Mouse (Mus musculus) hindbrain, embryonic 10.5 days (tissue): ENCODE results near the gene Lactb. TPM values are rescaled to one million over a fixed set of nuclear protein-coding genes. Genes with fewer than 3 reads are reported as not detected.
A peak's percentile ranks its signal among the peaks of the same experiment; 100 is the strongest.

Source experiments
- DNase-seq: peaks from one replicate; pipeline ENCODE4 v3.0.0-alpha.2; 2017; ENCODE audit warnings: low spot score
- H3K27ac ChIP-seq: fragments of 300-500 bp; sonication (generic); 2 replicates; pipeline ENCODE4 v1.5.1; 2016; ENCODE audit warnings: mild to moderate bottlenecking, moderate library complexity
- H3K27me3 ChIP-seq: fragments of 300-500 bp; sonication (generic); 2 replicates; pipeline ENCODE4 v1.6.1; 2016; ENCODE audit warnings: mild to moderate bottlenecking; ENCODE audit not compliant: poor library complexity, insufficient read depth, severe bottlenecking
- H3K36me3 ChIP-seq: fragments of 300-500 bp; sonication (generic); 2 replicates; pipeline ENCODE4 v1.6.1; 2016; ENCODE audit warnings: mild to moderate bottlenecking, moderate library complexity
- H3K4me1 ChIP-seq: fragments of 300-500 bp; sonication (generic); replicated peaks from 2 replicates; pipeline ENCODE4 v1.6.1; 2016; ENCODE audit warnings: mild to moderate bottlenecking
- H3K4me3 ChIP-seq: fragments of 300-500 bp; sonication (generic); 2 replicates; pipeline ENCODE4 v1.5.1; 2016; ENCODE audit warnings: mild to moderate bottlenecking, moderate library complexity
- H3K9me3 ChIP-seq: fragments of 300-500 bp; sonication (generic); 2 replicates; pipeline ENCODE4 v1.6.1; 2016; ENCODE audit warnings: mild to moderate bottlenecking, moderate library complexity
- WGBS: fragments of 180-500 bp; shearing (Covaris S2); methylation state at CpG from one replicate; pipeline ENCODE4 v1.1.7; 2016; 5-methylcytosine and 5-hydroxymethylcytosine counted together
- polyA plus RNA-seq: library from polyadenylated mRNA; unstranded; fragments of >200 nt; fragmentation: Nextera tagmentation; extraction: Ambion mirVana; gene quantifications from 2 replicates; pipeline ENCODE4 v1.2.1, GENCODE M21; 2016

Lactb gene
- polyA plus RNA-seq, 1 experiment from 2014 or later = 8.6 TPM

GRCm38 (mm10) chr9:66971116-66971515 lies 4.2 kb downstream of the Lactb start:
- no peak for DNase-seq
- 89% methylated on average over 8 of the region's 8 CpGs for WGBS
- H3K9me3 ChIP-seq = no peaks in the 10 kb centered on the region

GRCm38 (mm10) chr9:66967492-66967891 lies 7.8 kb downstream of the Lactb start:
- 91% methylated on average over 8 of the region's 8 CpGs for WGBS
- DNase-seq = no peak
- H3K27ac ChIP-seq = no peak overlapping the region
- H3K4me1 ChIP-seq = no peaks in the 10 kb centered on the region
- no peaks in the 10 kb centered on the region for H3K27me3 ChIP-seq
- no peak overlapping the region for H3K4me3 ChIP-seq
- peaks cover 20% of the 10 kb centered on the region for H3K36me3 ChIP-seq
- no peaks in the 10 kb centered on the region for H3K9me3 ChIP-seq

More at GRCm38 (mm10) chr9:66971116-66971515, 4.2 kb downstream of the Lactb start:
- Histone ChIP-seq H3K27ac (no peak overlapping the region), H3K27me3 (no peaks in the 10 kb centered on the region), H3K4me1 (peaks cover 17% of the 10 kb centered on the region), H3K4me3 (no peak overlapping the region), H3K36me3 (peaks cover 20% of the 10 kb centered on the region)

GRCm38 (mm10) chr9:66961478-66961877 lies 13.8 kb downstream of the Lactb start:
- no peaks in the 10 kb centered on the region for H3K27me3 ChIP-seq
- DNase-seq = no peak
- no peaks in the 10 kb centered on the region for H3K4me1 ChIP-seq
- no peaks in the 10 kb centered on the region for H3K36me3 ChIP-seq
- no peak overlapping the region for H3K4me3 ChIP-seq
- H3K27ac ChIP-seq = no peak overlapping the region
- WGBS = 74% methylated on average over 3 of the region's 3 CpGs
- no peaks in the 10 kb centered on the region for H3K9me3 ChIP-seq

GRCm38 (mm10) chr9:66957451-66957850 lies 17.8 kb downstream of the Lactb start:
- 86% methylated on average over 3 of the region's 3 CpGs for WGBS
- no peak overlapping the region for H3K27ac ChIP-seq
- H3K4me1 ChIP-seq = no peaks in the 10 kb centered on the region
- DNase-seq = no peak
- H3K27me3 ChIP-seq = no peaks in the 10 kb centered on the region
- H3K9me3 ChIP-seq = no peaks in the 10 kb centered on the region
- 0 out of 2 replicates have a peak, but pooled peaks cover 6% of the 10 kb centered on the region for H3K36me3 ChIP-seq
- H3K4me3 ChIP-seq = no peak overlapping the region

GRCm38 (mm10) chr9:66952886-66953285 lies 22.4 kb downstream of the Lactb start:
- H3K27me3 ChIP-seq = no peaks in the 10 kb centered on the region
- no peak overlapping the region for H3K4me3 ChIP-seq
- H3K9me3 ChIP-seq = no peaks in the 10 kb centered on the region
- H3K4me1 ChIP-seq = no peaks in the 10 kb centered on the region
- H3K27ac ChIP-seq = no peak overlapping the region
- peaks cover 26% of the 10 kb centered on the region for H3K36me3 ChIP-seq
- no peak for DNase-seq
- WGBS = 91% methylated on average over 2 of the region's 2 CpGs

- WGBS = 83% methylated on average over 8 of the region's 8 CpGs
- no peaks in the 10 kb centered on the region for H3K27me3 ChIP-seq
- H3K9me3 ChIP-seq = no peaks in the 10 kb centered on the region
- H3K36me3 ChIP-seq = peaks cover 32% of the 10 kb centered on the region
- H3K4me1 ChIP-seq = peaks cover under 1% of the 10 kb centered on the region; the same call in 1 of the 2 replicates
- H3K4me3 ChIP-seq = no peak overlapping the region
- no peak for DNase-seq
- H3K27ac ChIP-seq = no peak overlapping the region
These were observed 23.0 kb downstream of the Lactb start for GRCm38 (mm10) chr9:66952321-66952720.

- no peaks in the 10 kb centered on the region for H3K9me3 ChIP-seq
- peaks cover 27% of the 10 kb centered on the region for H3K36me3 ChIP-seq
- no peak for DNase-seq
- peaks cover 21% of the 10 kb centered on the region for H3K4me1 ChIP-seq
- no peak overlapping the region for H3K4me3 ChIP-seq
- no peak overlapping the region for H3K27ac ChIP-seq
- 91% methylated on average over 2 of the region's 2 CpGs for WGBS
- no peaks in the 10 kb centered on the region for H3K27me3 ChIP-seq
These were observed 26.7 kb downstream of the Lactb start for GRCm38 (mm10) chr9:66948536-66948935.

- H3K4me1 ChIP-seq = peaks cover 27% of the 10 kb centered on the region
- peaks cover 23% of the 10 kb centered on the region for H3K36me3 ChIP-seq
- peak within 1 kb of the TSS; percentile 94 for H3K27ac ChIP-seq
- peak within 1 kb of the TSS; percentile 97 for H3K4me3 ChIP-seq
- WGBS = under 1% methylated on average over 77 of the region's 77 CpGs
- H3K9me3 ChIP-seq = no peaks in the 10 kb centered on the region
- no peaks in the 10 kb centered on the region for H3K27me3 ChIP-seq
- peak; percentile 96 for DNase-seq
These were observed 29.3 kb downstream of the Lactb start, which contains the start of gene Rps27l for GRCm38 (mm10) chr9:66945647-66946641. Gene Rps27l, plus strand, starts transcription at chr9:66946086.

- Histone ChIP-seq H3K9me3 (no peaks in the 10 kb centered on the region), H3K4me3 (peak overlapping the region; percentile 97), H3K27me3 (no peaks in the 10 kb centered on the region), H3K27ac (peak overlapping the region; percentile 94), H3K36me3 (peaks cover 23% of the 10 kb centered on the region), H3K4me1 (peaks cover 27% of the 10 kb centered on the region)
- no peak for DNase-seq
- WGBS = 30% methylated on average over 4 of the region's 4 CpGs
These were observed 30.1 kb downstream of the Lactb start for GRCm38 (mm10) chr9:66945161-66945560.

GRCm38 (mm10) chr9:66938836-66939235 lies 36.4 kb downstream of the Lactb start:
- WGBS = 11% methylated on average over 4 of the region's 4 CpGs

GRCm38 (mm10) chr9:66937507-66937906 lies 37.8 kb downstream of the Lactb start:
- no peaks in the 10 kb centered on the region for H3K9me3 ChIP-seq
- H3K4me1 ChIP-seq = peaks cover 20% of the 10 kb centered on the region
- no peak overlapping the region for H3K27ac ChIP-seq
- H3K36me3 ChIP-seq = no peaks in the 10 kb centered on the region
- H3K4me3 ChIP-seq = no peak overlapping the region
- WGBS = 87% methylated on average over 8 of the region's 8 CpGs
- peaks cover 4% of the 10 kb centered on the region; the same call in 1 of the 2 replicates for H3K27me3 ChIP-seq
- DNase-seq = no peak

More at GRCm38 (mm10) chr9:66938836-66939235, 36.4 kb downstream of the Lactb start:
- H3K36me3 ChIP-seq = no peaks in the 10 kb centered on the region
- no peak overlapping the region for H3K27ac ChIP-seq
- H3K9me3 ChIP-seq = no peaks in the 10 kb centered on the region
- DNase-seq = peak; percentile 18
- H3K4me3 ChIP-seq = no peak overlapping the region
- peaks cover 4% of the 10 kb centered on the region; the same call in 1 of the 2 replicates for H3K27me3 ChIP-seq
- peaks cover 14% of the 10 kb centered on the region for H3K4me1 ChIP-seq

GRCm38 (mm10) chr9:66933869-66934808 lies 41.1 kb downstream of the Lactb start:
- DNase-seq = no peak
- Histone ChIP-seq H3K9me3 (no peaks in the 10 kb centered on the region), H3K4me3 (no peak overlapping the region), H3K36me3 (no peaks in the 10 kb centered on the region), H3K27me3 (peaks cover 4% of the 10 kb centered on the region; the same call in 1 of the 2 replicates), H3K27ac (peak overlapping the region; percentile 70), H3K4me1 (peaks cover 17% of the 10 kb centered on the region)
- WGBS = 60% methylated on average over 19 of the region's 19 CpGs
